Mouse (Mus musculus): ENCODE measurements around the gene Klk1b8. TPM values are rescaled to one million over a fixed set of nuclear protein-coding genes. Genes with fewer than 3 reads are reported as not detected.

The Klk1b8 gene
- polyA plus RNA-seq (2014; fragmentation: Nextera tagmentation; extraction: Ambion mirVana): not detected in 2 replicates

DNA sequence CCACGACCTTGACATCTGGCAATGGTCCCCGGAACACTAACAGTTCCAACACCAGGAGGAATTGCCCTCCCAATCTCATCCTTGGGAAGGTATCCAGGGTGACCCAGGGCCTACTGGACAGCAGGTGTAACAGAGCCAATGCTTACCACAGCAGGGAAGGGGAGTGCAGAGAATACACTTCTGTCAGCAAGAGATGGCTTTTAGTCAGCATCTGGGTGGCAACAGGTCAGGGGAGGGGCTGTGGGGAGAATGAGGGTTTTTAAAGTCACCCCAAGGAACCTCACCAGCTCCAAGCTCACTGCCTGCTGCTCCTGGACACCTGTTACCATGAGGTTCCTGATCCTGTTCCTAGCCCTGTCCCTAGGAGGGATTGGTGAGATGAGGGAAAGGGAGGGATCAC is at the start of gene Klk1b8:
Gene Klk1b8, plus strand, starts transcription at position 301 of the 400 bp plus-strand sequence.
- Histone ChIP-seq H3K27me3 (ENCODE audit: control insufficient read depth, insufficient read depth, low read length) (no peaks in the 10 kb centered on the region), H3K4me1 (ENCODE audit: control insufficient read depth, insufficient read depth, low read length) (no peaks in the 10 kb centered on the region), H3K4me3 (ENCODE audit: low read depth, low read length) (no peak within 1 kb of the TSS), H3K4me2 (ENCODE audit: low read depth, severe bottlenecking) (no peak within 1 kb of the TSS), H3K36me3 (ENCODE audit: control insufficient read depth, insufficient read depth, low read length) (no peaks in the 10 kb centered on the region), H3K9me3 (ENCODE audit: control insufficient read depth, low read length) (no peaks in the 10 kb centered on the region), H3K27ac (replicated peaks; ENCODE audit: low read depth, low read length) (no peak within 1 kb of the TSS), H3K9ac (ENCODE audit: low read length) (no peak within 1 kb of the TSS)
- DNase-seq (ENCODE audit: low spot score) (no peak), ATAC-seq (ENCODE audit: insufficient number of reproducible peaks, low FRiP score, low TSS enrichment, low read depth) (no peak)
- WGBS: 69% methylated on average over 2 of the region's 2 CpGs

DNA sequence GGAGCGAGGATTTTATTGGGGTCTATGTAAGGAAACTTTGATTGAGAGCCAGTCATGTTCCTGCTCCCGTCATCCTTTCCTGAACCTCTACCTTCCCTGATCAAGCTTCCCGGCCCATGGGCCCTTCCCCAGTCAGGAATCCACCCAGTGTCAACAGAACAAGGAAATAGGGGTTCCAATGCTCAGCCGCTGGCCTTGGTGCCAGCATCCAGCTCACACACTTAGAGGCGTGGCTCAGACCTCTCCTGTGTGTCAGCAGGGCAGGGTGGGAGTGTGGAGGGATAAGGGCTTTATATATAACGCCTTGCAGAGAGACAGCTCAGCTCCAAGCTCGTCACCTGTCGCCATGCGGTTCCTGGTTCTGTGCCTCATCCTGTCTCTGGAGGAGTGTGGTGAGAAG is 35.6 kb upstream of the Klk1b8 start:
- no peaks in the 10 kb centered on the region for H3K4me1 ChIP-seq (ENCODE audit: control insufficient read depth, insufficient read depth, low read length)
- WGBS: 64% methylated on average over 9 of the region's 9 CpGs
- no peak overlapping the region for H3K4me2 ChIP-seq (ENCODE audit: low read depth, severe bottlenecking)
- no peak for ATAC-seq (ENCODE audit: insufficient number of reproducible peaks, low FRiP score, low TSS enrichment, low read depth)
- no peak overlapping the region for H3K4me3 ChIP-seq (ENCODE audit: low read depth, low read length)
- H3K36me3 ChIP-seq (ENCODE audit: control insufficient read depth, insufficient read depth, low read length): no peaks in the 10 kb centered on the region
- H3K9ac ChIP-seq (ENCODE audit: low read length): no peak overlapping the region
- H3K27me3 ChIP-seq (ENCODE audit: control insufficient read depth, insufficient read depth, low read length): no peaks in the 10 kb centered on the region
- no peak for DNase-seq (ENCODE audit: low spot score)
- H3K27ac ChIP-seq (replicated peaks; ENCODE audit: low read depth, low read length): no peak overlapping the region
- H3K9me3 ChIP-seq (ENCODE audit: control insufficient read depth, low read length): no peaks in the 10 kb centered on the region

DNA sequence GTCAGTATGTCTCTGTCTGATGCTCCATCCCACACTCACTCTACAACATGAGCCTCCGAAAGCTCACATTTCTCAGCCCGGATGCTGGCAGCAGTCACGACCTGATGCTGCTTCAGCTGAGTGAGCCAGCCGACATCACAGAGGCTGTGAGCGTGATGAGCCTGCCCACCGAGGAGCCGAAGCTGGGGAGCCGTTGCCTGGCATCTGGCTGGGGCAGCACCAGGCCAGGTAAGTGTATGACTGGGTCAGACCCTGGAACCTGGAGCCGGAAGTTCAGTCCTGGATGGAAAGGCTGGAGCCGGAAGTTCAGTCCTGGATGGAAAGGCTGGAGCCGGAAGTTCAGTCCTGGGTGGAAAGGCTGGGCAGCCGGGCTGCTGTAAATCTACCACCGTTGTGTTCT is 32.0 kb upstream of the Klk1b8 start:
- Histone ChIP-seq H3K27me3 (ENCODE audit: control insufficient read depth, insufficient read depth, low read length) (no peaks in the 10 kb centered on the region), H3K9me3 (ENCODE audit: control insufficient read depth, low read length) (no peaks in the 10 kb centered on the region), H3K4me3 (ENCODE audit: low read depth, low read length) (no peak overlapping the region), H3K4me2 (ENCODE audit: low read depth, severe bottlenecking) (no peak overlapping the region), H3K9ac (ENCODE audit: low read length) (no peak overlapping the region), H3K27ac (replicated peaks; ENCODE audit: low read depth, low read length) (no peak overlapping the region), H3K4me1 (ENCODE audit: control insufficient read depth, insufficient read depth, low read length) (no peaks in the 10 kb centered on the region), H3K36me3 (ENCODE audit: control insufficient read depth, insufficient read depth, low read length) (no peaks in the 10 kb centered on the region)
- DNase-seq (ENCODE audit: low spot score): no peak
- ATAC-seq (ENCODE audit: insufficient number of reproducible peaks, low FRiP score, low TSS enrichment, low read depth): no peak
- 81% methylated on average over 13 of the region's 13 CpGs for WGBS

DNA sequence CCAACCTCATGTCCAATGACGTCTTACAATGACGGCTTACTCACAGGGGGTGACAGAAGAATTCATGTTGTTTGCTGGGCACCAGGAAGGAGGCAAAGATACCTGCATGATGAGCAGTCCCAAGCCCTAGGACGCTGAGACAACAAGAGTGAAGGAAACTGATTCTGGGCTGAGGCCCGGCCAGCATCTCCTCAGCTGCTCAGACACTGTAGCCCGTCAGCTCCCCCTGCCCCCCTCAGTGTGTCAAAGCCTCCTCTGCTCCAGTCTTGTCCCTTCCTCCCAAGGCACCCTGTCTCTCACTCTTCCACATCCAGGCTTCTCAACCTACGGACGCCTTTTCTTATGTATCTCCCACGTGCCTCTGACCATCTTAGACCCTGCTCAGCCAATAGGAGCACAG is 31.6 kb upstream of the Klk1b8 start:
- no peaks in the 10 kb centered on the region for H3K36me3 ChIP-seq (ENCODE audit: control insufficient read depth, insufficient read depth, low read length)
- WGBS: 79% methylated on average over 8 of the region's 8 CpGs
- no peak overlapping the region for H3K27ac ChIP-seq (replicated peaks; ENCODE audit: low read depth, low read length)
- H3K4me3 ChIP-seq (ENCODE audit: low read depth, low read length): no peak overlapping the region
- H3K4me1 ChIP-seq (ENCODE audit: control insufficient read depth, insufficient read depth, low read length): no peaks in the 10 kb centered on the region
- no peaks in the 10 kb centered on the region for H3K9me3 ChIP-seq (ENCODE audit: control insufficient read depth, low read length)
- no peak for DNase-seq (ENCODE audit: low spot score)
- no peak overlapping the region for H3K4me2 ChIP-seq (ENCODE audit: low read depth, severe bottlenecking)
- no peaks in the 10 kb centered on the region for H3K27me3 ChIP-seq (ENCODE audit: control insufficient read depth, insufficient read depth, low read length)
- ATAC-seq (ENCODE audit: insufficient number of reproducible peaks, low FRiP score, low TSS enrichment, low read depth): no peak
- H3K9ac ChIP-seq (ENCODE audit: low read length): no peak overlapping the region

DNA sequence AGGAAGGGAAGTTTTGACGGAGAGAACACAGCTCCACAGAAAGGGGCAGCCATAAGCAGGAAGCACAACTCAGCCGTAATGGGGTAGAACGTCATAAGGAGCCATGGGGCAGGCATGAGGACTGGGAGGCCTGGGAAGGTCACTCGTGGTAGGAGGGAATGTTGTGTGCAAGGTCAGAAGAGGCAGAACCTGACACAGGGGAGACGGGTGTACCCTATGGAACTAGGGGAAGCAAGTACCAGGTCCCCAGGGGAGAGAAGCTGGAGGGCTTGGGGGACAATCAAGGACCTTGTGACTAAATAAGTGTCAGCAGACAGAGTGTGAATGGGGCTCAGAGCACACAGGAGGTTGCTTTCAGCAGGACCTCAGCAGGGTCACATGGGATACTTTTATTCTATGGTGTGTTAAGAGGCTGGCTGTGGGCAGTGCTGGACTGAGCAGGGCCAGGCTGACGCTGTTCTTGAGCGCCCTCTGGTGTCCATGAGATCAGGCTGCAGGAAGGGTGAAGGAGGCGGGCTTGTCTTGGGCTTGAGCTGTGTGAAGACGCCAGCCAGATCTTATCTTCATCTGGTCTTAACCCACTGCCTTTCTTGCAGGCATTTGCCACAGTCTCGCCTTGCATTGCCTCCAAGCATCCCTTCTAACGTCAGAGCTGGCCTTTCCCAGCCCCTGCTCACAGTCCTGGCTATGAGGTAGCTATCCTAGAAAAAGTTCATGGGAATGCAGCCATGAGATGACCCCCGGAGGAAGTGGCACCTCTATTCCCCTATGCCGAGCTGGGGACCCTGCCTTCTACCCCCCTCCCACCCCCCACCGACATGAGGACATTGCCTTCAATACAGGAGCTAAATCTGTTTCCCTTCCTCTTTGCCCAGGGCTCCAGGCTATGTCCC is 30.7 kb upstream of the Klk1b8 start:
- no peaks in the 10 kb centered on the region for H3K4me1 ChIP-seq (ENCODE audit: control insufficient read depth, insufficient read depth, low read length)
- peak; percentile 82 for ATAC-seq (ENCODE audit: insufficient number of reproducible peaks, low FRiP score, low TSS enrichment, low read depth)
- peak; percentile 80 for DNase-seq (ENCODE audit: low spot score)
- H3K36me3 ChIP-seq (ENCODE audit: control insufficient read depth, insufficient read depth, low read length): no peaks in the 10 kb centered on the region
- no peak overlapping the region for H3K4me3 ChIP-seq (ENCODE audit: low read depth, low read length)
- no peaks in the 10 kb centered on the region for H3K27me3 ChIP-seq (ENCODE audit: control insufficient read depth, insufficient read depth, low read length)
- no peak overlapping the region for H3K27ac ChIP-seq (replicated peaks; ENCODE audit: low read depth, low read length)
- WGBS: 29% methylated on average over 14 of the region's 14 CpGs
- H3K4me2 ChIP-seq (ENCODE audit: low read depth, severe bottlenecking): no peak overlapping the region
- no peaks in the 10 kb centered on the region for H3K9me3 ChIP-seq (ENCODE audit: control insufficient read depth, low read length)
- no peak overlapping the region for H3K9ac ChIP-seq (ENCODE audit: low read length)

DNA sequence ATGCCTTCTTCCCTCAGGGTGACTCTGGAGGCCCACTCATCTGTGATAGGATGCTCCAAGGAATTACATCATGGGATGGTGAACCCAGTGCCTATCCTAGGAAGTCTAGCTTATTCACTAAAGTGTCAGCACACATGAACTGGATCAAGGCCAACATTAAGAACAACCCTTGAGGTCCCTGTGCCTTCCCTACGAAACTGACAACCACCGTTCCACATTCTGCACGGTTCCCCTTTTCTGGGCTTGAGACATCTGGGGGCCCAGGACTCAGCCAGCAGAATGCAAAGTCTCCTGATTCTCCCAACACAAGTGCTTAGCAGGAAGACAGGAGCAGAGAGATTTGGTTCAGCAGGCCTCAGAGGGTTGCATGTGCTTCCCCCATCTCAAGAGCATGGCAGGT is 29.9 kb upstream of the Klk1b8 start:
- H3K4me2 ChIP-seq (ENCODE audit: low read depth, severe bottlenecking): no peak overlapping the region
- H3K9ac ChIP-seq (ENCODE audit: low read length): no peak overlapping the region
- DNase-seq (ENCODE audit: low spot score) (no peak), ATAC-seq (ENCODE audit: insufficient number of reproducible peaks, low FRiP score, low TSS enrichment, low read depth) (no peak)
- no peak overlapping the region for H3K4me3 ChIP-seq (ENCODE audit: low read depth, low read length)
- WGBS: 89% methylated on average over 3 of the region's 3 CpGs
- no peak overlapping the region for H3K27ac ChIP-seq (replicated peaks; ENCODE audit: low read depth, low read length)
- H3K36me3 ChIP-seq (ENCODE audit: control insufficient read depth, insufficient read depth, low read length): no peaks in the 10 kb centered on the region
- no peaks in the 10 kb centered on the region for H3K27me3 ChIP-seq (ENCODE audit: control insufficient read depth, insufficient read depth, low read length)
- H3K9me3 ChIP-seq (ENCODE audit: control insufficient read depth, low read length): no peaks in the 10 kb centered on the region
- H3K4me1 ChIP-seq (ENCODE audit: control insufficient read depth, insufficient read depth, low read length): no peaks in the 10 kb centered on the region

DNA sequence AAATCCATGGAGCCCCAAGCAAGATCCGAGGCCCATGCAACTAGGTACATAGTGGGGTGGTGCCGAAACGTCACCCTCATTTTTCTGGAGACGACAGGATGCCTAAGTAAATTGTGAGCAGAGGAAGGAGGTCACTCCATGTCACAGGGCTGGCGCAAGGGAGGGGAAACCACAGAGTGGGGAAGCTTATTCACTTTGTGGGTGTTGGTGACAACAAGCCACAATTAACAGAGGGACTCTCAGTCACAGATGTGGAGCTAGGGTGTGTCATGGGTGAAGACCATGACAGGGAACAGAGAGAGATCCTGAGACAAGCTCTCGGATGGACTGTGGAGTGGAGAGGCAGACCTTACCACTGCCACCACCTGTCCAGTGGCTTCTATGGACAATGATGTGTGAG is 29.4 kb upstream of the Klk1b8 start:
- H3K27me3 ChIP-seq (ENCODE audit: control insufficient read depth, insufficient read depth, low read length): no peaks in the 10 kb centered on the region
- H3K4me2 ChIP-seq (ENCODE audit: low read depth, severe bottlenecking): no peak overlapping the region
- WGBS: 81% methylated on average over 6 of the region's 6 CpGs
- no peaks in the 10 kb centered on the region for H3K9me3 ChIP-seq (ENCODE audit: control insufficient read depth, low read length)
- no peak overlapping the region for H3K4me3 ChIP-seq (ENCODE audit: low read depth, low read length)
- H3K27ac ChIP-seq (replicated peaks; ENCODE audit: low read depth, low read length): no peak overlapping the region
- no peak for ATAC-seq (ENCODE audit: insufficient number of reproducible peaks, low FRiP score, low TSS enrichment, low read depth)
- DNase-seq (ENCODE audit: low spot score): no peak
- H3K4me1 ChIP-seq (ENCODE audit: control insufficient read depth, insufficient read depth, low read length): no peaks in the 10 kb centered on the region
- no peaks in the 10 kb centered on the region for H3K36me3 ChIP-seq (ENCODE audit: control insufficient read depth, insufficient read depth, low read length)
- H3K9ac ChIP-seq (ENCODE audit: low read length): no peak overlapping the region

DNA sequence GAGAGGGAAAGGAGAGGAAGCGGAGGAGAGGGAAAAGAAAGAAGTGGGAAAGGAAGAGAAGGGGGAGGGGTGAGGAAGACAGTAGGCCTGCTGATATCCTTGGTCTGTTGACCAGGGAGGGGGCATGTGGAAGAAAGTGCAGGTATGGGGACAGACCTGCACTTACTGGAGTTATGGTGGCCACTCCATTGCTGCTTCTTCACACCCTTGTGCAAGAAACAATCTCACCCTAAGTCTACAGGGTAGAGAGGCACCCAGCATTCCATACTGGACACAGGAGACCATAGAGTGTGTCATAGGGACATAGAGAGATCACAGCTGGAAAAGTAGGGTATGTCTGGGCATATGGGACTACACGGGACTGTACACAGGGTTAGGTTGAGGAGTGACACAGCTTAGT is 28.5 kb upstream of the Klk1b8 start:
- Histone ChIP-seq H3K27me3 (ENCODE audit: control insufficient read depth, insufficient read depth, low read length) (no peaks in the 10 kb centered on the region), H3K36me3 (ENCODE audit: control insufficient read depth, insufficient read depth, low read length) (no peaks in the 10 kb centered on the region), H3K4me1 (ENCODE audit: control insufficient read depth, insufficient read depth, low read length) (no peaks in the 10 kb centered on the region), H3K27ac (replicated peaks; ENCODE audit: low read depth, low read length) (no peak overlapping the region), H3K9ac (ENCODE audit: low read length) (no peak overlapping the region), H3K4me2 (ENCODE audit: low read depth, severe bottlenecking) (no peak overlapping the region), H3K9me3 (ENCODE audit: control insufficient read depth, low read length) (no peaks in the 10 kb centered on the region), H3K4me3 (ENCODE audit: low read depth, low read length) (no peak overlapping the region)
- 88% methylated on average over 2 of the region's 2 CpGs for WGBS
- no peak for ATAC-seq (ENCODE audit: insufficient number of reproducible peaks, low FRiP score, low TSS enrichment, low read depth)
- no peak for DNase-seq (ENCODE audit: low spot score)

DNA sequence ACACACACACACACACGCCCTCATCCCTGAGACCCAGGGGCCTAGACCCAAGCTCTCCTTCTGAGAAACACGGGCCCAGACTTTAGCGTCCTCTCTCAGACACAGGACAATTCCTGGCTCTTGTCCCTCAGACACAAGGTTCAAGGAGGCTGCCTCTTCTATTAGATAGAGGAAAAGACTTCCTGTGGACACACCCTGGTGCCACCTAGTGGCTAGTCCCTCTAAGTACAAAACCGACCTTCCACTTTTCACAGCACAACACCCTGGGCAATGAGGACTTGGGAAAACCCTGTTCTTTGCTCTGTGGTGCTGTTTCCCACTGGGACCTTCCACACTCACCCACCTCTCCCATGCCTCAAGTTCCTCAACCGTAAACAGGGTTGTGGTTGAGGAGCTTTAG is 24.5 kb upstream of the Klk1b8 start:
- Histone ChIP-seq H3K36me3 (ENCODE audit: control insufficient read depth, insufficient read depth, low read length) (no peaks in the 10 kb centered on the region), H3K27ac (replicated peaks; ENCODE audit: low read depth, low read length) (no peak overlapping the region), H3K9me3 (ENCODE audit: control insufficient read depth, low read length) (no peaks in the 10 kb centered on the region), H3K4me1 (ENCODE audit: control insufficient read depth, insufficient read depth, low read length) (no peaks in the 10 kb centered on the region), H3K4me2 (ENCODE audit: low read depth, severe bottlenecking) (no peak overlapping the region), H3K27me3 (ENCODE audit: control insufficient read depth, insufficient read depth, low read length) (no peaks in the 10 kb centered on the region), H3K9ac (ENCODE audit: low read length) (no peak overlapping the region), H3K4me3 (ENCODE audit: low read depth, low read length) (no peak overlapping the region)
- DNase-seq (ENCODE audit: low spot score): peak; percentile 30
- ATAC-seq (ENCODE audit: insufficient number of reproducible peaks, low FRiP score, low TSS enrichment, low read depth): no peak
- WGBS: 62% methylated on average over 5 of the region's 5 CpGs
